Mouse (Mus musculus) hindbrain, embryonic 10.5 days (tissue): ENCODE measurements at regions not wholly inside any gene's neighbourhood (a gene's known extent, or its start where the extent isn't known, plus 50 kb on each side); places are given as distances from the start of the nearest gene placed in this dataset.

Source experiments
- DNase-seq: peaks from one replicate; pipeline ENCODE4 v3.0.0-alpha.2; 2017; ENCODE audit warnings: low spot score
- H3K27ac ChIP-seq: fragments of 300-500 bp; sonication (generic); 2 replicates; pipeline ENCODE4 v1.5.1; 2016; ENCODE audit warnings: mild to moderate bottlenecking, moderate library complexity
- H3K27me3 ChIP-seq: fragments of 300-500 bp; sonication (generic); 2 replicates; pipeline ENCODE4 v1.6.1; 2016; ENCODE audit warnings: mild to moderate bottlenecking; ENCODE audit not compliant: poor library complexity, insufficient read depth, severe bottlenecking
- H3K36me3 ChIP-seq: fragments of 300-500 bp; sonication (generic); 2 replicates; pipeline ENCODE4 v1.6.1; 2016; ENCODE audit warnings: mild to moderate bottlenecking, moderate library complexity
- H3K4me1 ChIP-seq: fragments of 300-500 bp; sonication (generic); replicated peaks from 2 replicates; pipeline ENCODE4 v1.6.1; 2016; ENCODE audit warnings: mild to moderate bottlenecking
- H3K4me3 ChIP-seq: fragments of 300-500 bp; sonication (generic); 2 replicates; pipeline ENCODE4 v1.5.1; 2016; ENCODE audit warnings: mild to moderate bottlenecking, moderate library complexity
- H3K9me3 ChIP-seq: fragments of 300-500 bp; sonication (generic); 2 replicates; pipeline ENCODE4 v1.6.1; 2016; ENCODE audit warnings: mild to moderate bottlenecking, moderate library complexity
- WGBS: fragments of 180-500 bp; shearing (Covaris S2); methylation state at CpG from one replicate; pipeline ENCODE4 v1.1.7; 2016; 5-methylcytosine and 5-hydroxymethylcytosine counted together

DNA sequence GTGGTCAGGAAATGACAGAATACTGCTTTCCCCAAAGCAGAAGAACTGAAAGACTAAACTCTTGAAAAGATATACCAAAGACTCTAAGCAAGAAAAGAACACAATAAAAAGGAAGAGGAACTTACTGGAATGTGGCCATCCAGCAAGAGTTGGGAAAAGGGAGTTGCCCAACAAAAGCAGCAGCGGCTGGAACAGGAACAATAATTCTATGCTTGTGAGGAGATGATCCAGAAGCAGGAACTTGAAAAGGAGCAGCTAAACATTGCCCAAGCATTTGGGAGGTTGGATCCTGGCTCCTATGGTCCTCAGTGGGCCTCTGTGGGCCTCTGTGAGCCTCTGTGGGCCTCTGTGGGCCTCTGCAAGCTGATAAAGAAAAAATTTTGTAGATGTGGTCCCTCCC, 97.7 kb upstream of the Hpf1 start:
- no peak overlapping the region for H3K4me3 ChIP-seq
- H3K27ac ChIP-seq = no peak overlapping the region
- H3K36me3 ChIP-seq = no peaks in the 10 kb centered on the region
- DNase-seq = no peak
- no peaks in the 10 kb centered on the region for H3K27me3 ChIP-seq
- no peaks in the 10 kb centered on the region for H3K4me1 ChIP-seq
- 81% methylated on average over 1 of the region's 1 CpGs for WGBS
- H3K9me3 ChIP-seq = no peaks in the 10 kb centered on the region

- Histone ChIP-seq H3K27ac (no peak overlapping the region), H3K9me3 (no peaks in the 10 kb centered on the region), H3K4me3 (no peak overlapping the region), H3K4me1 (no peaks in the 10 kb centered on the region), H3K36me3 (no peaks in the 10 kb centered on the region), H3K27me3 (no peaks in the 10 kb centered on the region)
- WGBS = 83% methylated on average over 4 of the region's 4 CpGs
- no peak for DNase-seq
Measured at GRCm38 (mm10) chr8:60804787-60805186, 85.4 kb upstream of the Hpf1 start.

DNA sequence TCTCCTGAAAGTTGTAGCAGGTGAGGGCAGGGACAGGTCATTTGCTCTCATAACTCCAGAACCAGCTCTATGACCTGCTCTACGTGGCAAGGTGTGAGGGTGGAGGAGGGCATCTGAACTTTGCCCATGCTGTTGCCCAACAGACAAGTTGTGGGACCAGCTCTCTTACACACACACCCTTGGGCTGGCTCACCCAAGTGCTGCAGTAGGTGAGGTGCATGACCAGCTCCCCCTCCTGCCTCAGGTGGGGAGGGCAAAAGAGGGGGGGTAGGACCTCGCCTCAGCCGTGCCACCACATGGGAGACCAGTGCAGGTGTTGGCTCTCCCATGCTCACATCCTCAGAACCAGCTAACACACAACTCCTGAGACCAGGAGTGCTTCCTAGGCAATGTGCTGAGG, 83.4 kb upstream of the Hpf1 start:
- H3K36me3 ChIP-seq = no peaks in the 10 kb centered on the region
- no peaks in the 10 kb centered on the region for H3K27me3 ChIP-seq
- WGBS = 89% methylated on average over 3 of the region's 3 CpGs
- 0 out of 2 replicates have a peak, but pooled peaks cover 6% of the 10 kb centered on the region for H3K4me1 ChIP-seq
- no peak for DNase-seq
- H3K4me3 ChIP-seq = no peak overlapping the region
- H3K27ac ChIP-seq = no peak overlapping the region
- H3K9me3 ChIP-seq = no peaks in the 10 kb centered on the region

GRCm38 (mm10) chr8:60809806-60810205, 80.4 kb upstream of the Hpf1 start:
- no peak for DNase-seq
- WGBS = 93% methylated on average over 1 of the region's 1 CpGs

GRCm38 (mm10) chr8:60810955-60811354, 79.3 kb upstream of the Hpf1 start:
- WGBS = 34% methylated on average over 4 of the region's 4 CpGs
- Histone ChIP-seq H3K4me3 (no peak overlapping the region), H3K27me3 (no peaks in the 10 kb centered on the region), H3K4me1 (0 out of 2 replicates have a peak, but pooled peaks cover 6% of the 10 kb centered on the region), H3K27ac (no peak overlapping the region), H3K9me3 (no peaks in the 10 kb centered on the region), H3K36me3 (no peaks in the 10 kb centered on the region)
- DNase-seq = peak; percentile 27

More at GRCm38 (mm10) chr8:60809806-60810205, 80.4 kb upstream of the Hpf1 start:
- Histone ChIP-seq H3K4me3 (no peak overlapping the region), H3K27me3 (no peaks in the 10 kb centered on the region), H3K4me1 (0 out of 2 replicates have a peak, but pooled peaks cover 6% of the 10 kb centered on the region), H3K27ac (no peak overlapping the region), H3K9me3 (no peaks in the 10 kb centered on the region), H3K36me3 (no peaks in the 10 kb centered on the region)

DNA sequence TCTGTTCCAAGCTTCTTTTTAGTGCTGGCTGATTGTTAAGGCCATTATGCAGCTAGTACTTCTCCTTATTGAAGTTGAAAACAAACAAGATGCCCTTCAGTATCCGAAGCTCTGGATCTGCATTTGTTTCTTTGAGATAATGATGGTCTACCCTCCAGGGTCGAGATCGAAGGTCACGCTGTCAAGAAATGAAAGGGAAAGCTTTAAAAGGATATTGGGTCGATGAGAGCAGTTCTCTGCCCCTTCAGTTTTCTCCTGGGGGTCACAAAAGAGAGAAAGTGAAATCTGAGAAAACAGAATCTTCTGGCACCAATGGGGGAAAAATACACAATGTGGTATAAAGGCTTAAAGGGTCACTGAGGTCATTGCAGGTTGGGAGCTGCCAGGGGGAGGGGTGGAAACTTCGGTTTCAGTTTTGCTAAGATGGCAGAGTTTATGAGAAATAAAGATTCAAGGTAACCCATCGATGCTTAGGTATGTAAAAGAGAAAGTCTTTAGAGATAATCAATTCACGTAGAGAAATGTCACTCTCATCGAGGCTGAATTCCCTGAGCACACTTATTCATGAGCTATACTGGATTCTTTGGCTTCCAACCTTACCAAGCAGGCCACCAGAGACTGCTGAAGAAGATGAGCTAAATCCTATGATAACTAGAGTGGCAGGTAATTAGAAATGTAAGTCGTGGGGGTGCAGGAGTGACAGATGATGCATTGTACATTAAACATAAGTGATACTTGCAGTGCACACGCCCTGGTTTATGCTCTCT, 64.4 kb upstream of the Hpf1 start:
- H3K27ac ChIP-seq = no peak overlapping the region
- 50% methylated on average over 11 of the region's 11 CpGs for WGBS
- no peaks in the 10 kb centered on the region for H3K27me3 ChIP-seq
- no peaks in the 10 kb centered on the region for H3K9me3 ChIP-seq
- H3K36me3 ChIP-seq = no peaks in the 10 kb centered on the region
- no peak for DNase-seq
- no peak overlapping the region for H3K4me3 ChIP-seq
- peaks cover 16% of the 10 kb centered on the region for H3K4me1 ChIP-seq

- Histone ChIP-seq H3K27me3 (no peaks in the 10 kb centered on the region), H3K9me3 (no peaks in the 10 kb centered on the region), H3K36me3 (no peaks in the 10 kb centered on the region), H3K27ac (no peak overlapping the region), H3K4me1 (peaks cover 16% of the 10 kb centered on the region), H3K4me3 (no peak overlapping the region)
- no peak for DNase-seq
- WGBS = 91% methylated on average over 8 of the region's 8 CpGs
Measured at GRCm38 (mm10) chr8:60827241-60827640, 63.0 kb upstream of the Hpf1 start.

GRCm38 (mm10) chr8:60829093-60829492, 61.1 kb upstream of the Hpf1 start:
- WGBS = 93% methylated on average over 4 of the region's 4 CpGs
- DNase-seq = no peak

DNA sequence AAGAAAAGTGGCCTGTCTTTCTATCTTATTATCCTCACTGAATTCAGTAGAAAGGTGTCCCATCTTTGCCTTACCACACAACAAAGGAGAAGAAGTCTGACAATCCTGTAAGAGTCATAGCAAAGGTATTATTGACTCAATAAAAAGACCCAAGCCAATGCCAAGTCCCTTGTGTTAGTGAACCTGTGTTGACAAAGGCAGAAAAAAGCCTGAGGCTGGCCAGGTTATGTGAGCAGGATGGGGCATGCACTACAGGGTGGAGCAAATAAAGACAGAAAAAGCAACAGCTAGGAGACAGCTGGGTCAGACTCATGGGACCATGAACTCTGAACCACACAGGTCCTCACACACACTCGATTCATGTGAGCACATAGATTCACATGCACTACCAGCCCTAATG, 59.7 kb upstream of the Hpf1 start:
- Histone ChIP-seq H3K36me3 (no peaks in the 10 kb centered on the region), H3K9me3 (no peaks in the 10 kb centered on the region), H3K27me3 (no peaks in the 10 kb centered on the region), H3K4me1 (peaks cover 12% of the 10 kb centered on the region), H3K4me3 (no peak overlapping the region), H3K27ac (no peak overlapping the region)
- DNase-seq = no peak
- WGBS = 70% methylated on average over 1 of the region's 1 CpGs

More at GRCm38 (mm10) chr8:60829093-60829492, 61.1 kb upstream of the Hpf1 start:
- no peaks in the 10 kb centered on the region for H3K27me3 ChIP-seq
- H3K4me3 ChIP-seq = no peak overlapping the region
- no peaks in the 10 kb centered on the region for H3K36me3 ChIP-seq
- no peaks in the 10 kb centered on the region for H3K9me3 ChIP-seq
- peaks cover 16% of the 10 kb centered on the region for H3K4me1 ChIP-seq
- H3K27ac ChIP-seq = no peak overlapping the region

GRCm38 (mm10) chr8:60838526-60838925, 51.7 kb upstream of the Hpf1 start:
- Histone ChIP-seq H3K4me3 (no peak overlapping the region), H3K36me3 (no peaks in the 10 kb centered on the region)
- 7% methylated on average over 3 of the region's 3 CpGs for WGBS

More at GRCm38 (mm10) chr8:60838526-60838925, 51.7 kb upstream of the Hpf1 start:
- Histone ChIP-seq H3K9me3 (no peaks in the 10 kb centered on the region), H3K4me1 (no peaks in the 10 kb centered on the region), H3K27me3 (no peaks in the 10 kb centered on the region), H3K27ac (no peak overlapping the region)
- DNase-seq = no peak
